Mouse (Mus musculus) embryonic facial prominence, embryonic 14.5 days (tissue): ENCODE measurements around the gene Pde11a. TPM values are rescaled to one million over a fixed set of nuclear protein-coding genes. Genes with fewer than 3 reads are reported as not detected.

Source experiments
- ATAC-seq: fragments of 200-750 bp; cut with Nextera tagmentation; 2 replicates; pipeline ENCODE4 v1.8.0; 2017; ENCODE audit warnings: low read depth, moderate number of reproducible peaks, moderate TSS enrichment
- DNase-seq: peaks from one replicate; pipeline ENCODE4 v3.0.0-alpha.2; 2015; ENCODE audit warnings: low spot score
- H3K27ac ChIP-seq: fragments of 300-500 bp; sonication (generic); replicated peaks from 2 replicates; pipeline ENCODE4 v1.5.1; 2014; ENCODE audit warnings: low read depth, mild to moderate bottlenecking, low read length, moderate library complexity
- H3K27me3 ChIP-seq: fragments of 300-500 bp; sonication (generic); replicated peaks from 2 replicates; pipeline ENCODE4 v1.6.1; 2014; ENCODE audit warnings: low read length; ENCODE audit not compliant: control insufficient read depth, insufficient read depth
- H3K36me3 ChIP-seq: fragments of 300-500 bp; sonication (generic); 2 replicates; pipeline ENCODE4 v1.6.1; 2014; ENCODE audit warnings: low read length, mixed read lengths; ENCODE audit not compliant: control insufficient read depth, insufficient read depth
- H3K4me1 ChIP-seq: fragments of 300-500 bp; sonication (generic); 2 replicates; pipeline ENCODE4 v1.6.1; 2014; ENCODE audit warnings: antibody characterized with exemption, low read length; ENCODE audit not compliant: control insufficient read depth, insufficient read depth
- H3K4me2 ChIP-seq: fragments of 300-500 bp; sonication (generic); 2 replicates; pipeline ENCODE4 v1.6.1; 2014; ENCODE audit warnings: low read depth, mild to moderate bottlenecking, low read length, moderate library complexity, mixed read lengths
- H3K4me3 ChIP-seq: fragments of 300-500 bp; sonication (generic); 2 replicates; pipeline ENCODE4 v1.5.1; 2014; ENCODE audit warnings: low read depth, mild to moderate bottlenecking, low read length
- H3K9ac ChIP-seq: fragments of 300-500 bp; sonication (generic); 2 replicates; pipeline ENCODE4 v1.6.1; 2014; ENCODE audit warnings: low read depth, mild to moderate bottlenecking, low read length, moderate library complexity, mixed read lengths
- H3K9me3 ChIP-seq: fragments of 300-500 bp; sonication (generic); 2 replicates; pipeline ENCODE4 v1.6.1; 2016; ENCODE audit warnings: low read length; ENCODE audit not compliant: control insufficient read depth
- WGBS: fragments of 180-500 bp; shearing (Covaris S2); extraction: QIAGEN DNeasy Blood & Tissue Kit; methylation state at CpG from one replicate; pipeline ENCODE4 v1.1.7; 2014; 5-methylcytosine and 5-hydroxymethylcytosine counted together
- polyA plus RNA-seq: library from polyadenylated mRNA; unstranded; fragments of >200 nt; fragmentation: Nextera tagmentation; extraction: Ambion mirVana; gene quantifications from 2 replicates; pipeline ENCODE4 v1.2.1, GENCODE M21; 2014

The Pde11a gene
- polyA plus RNA-seq, 1 experiment from 2014 or later: 0.21 TPM

DNA sequence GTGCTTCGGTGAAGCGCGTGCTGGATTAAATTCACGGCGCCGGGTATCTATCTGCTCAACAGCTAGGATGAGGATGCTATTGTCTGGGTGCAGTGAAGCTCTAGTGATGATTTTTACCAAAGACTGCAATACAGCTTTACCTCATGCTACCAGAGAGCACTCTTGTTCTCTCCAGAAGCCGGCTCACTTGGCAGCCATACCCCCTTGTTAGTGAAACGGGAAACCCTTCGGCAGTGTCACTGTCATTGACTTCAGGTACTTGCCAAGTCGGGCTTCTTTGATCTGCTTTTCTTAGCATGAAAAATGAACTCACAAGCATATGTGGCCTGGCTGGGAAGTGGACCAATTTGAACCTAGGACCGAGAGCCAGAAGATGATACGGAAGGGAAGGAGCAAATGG is 290.8 kb downstream of the Pde11a start:
- H3K9ac ChIP-seq: no peak overlapping the region
- H3K4me1 ChIP-seq: no peaks in the 10 kb centered on the region
- ATAC-seq: peak; percentile 50; the same call in 1 of the 2 replicates
- no peak overlapping the region for H3K27ac ChIP-seq
- peak; percentile 56 for DNase-seq
- 87% methylated on average over 12 of the region's 12 CpGs for WGBS
- no peaks in the 10 kb centered on the region for H3K9me3 ChIP-seq
- H3K36me3 ChIP-seq: no peaks in the 10 kb centered on the region
- H3K4me3 ChIP-seq: no peak overlapping the region
- no peaks in the 10 kb centered on the region for H3K27me3 ChIP-seq
- H3K4me2 ChIP-seq: no peak overlapping the region

- Histone ChIP-seq H3K27ac (no peak overlapping the region), H3K36me3 (no peaks in the 10 kb centered on the region), H3K4me1 (no peaks in the 10 kb centered on the region), H3K27me3 (no peaks in the 10 kb centered on the region; the same call in 1 of the 2 replicates), H3K4me2 (no peak overlapping the region), H3K4me3 (no peak overlapping the region), H3K9ac (no peak overlapping the region), H3K9me3 (no peaks in the 10 kb centered on the region)
- 88% methylated on average over 10 of the region's 10 CpGs for WGBS
- DNase-seq: no peak
- no peak for ATAC-seq
Measured at GRCm38 (mm10) chr2:76042210-76042609, 296.4 kb downstream of the Pde11a start.

DNA sequence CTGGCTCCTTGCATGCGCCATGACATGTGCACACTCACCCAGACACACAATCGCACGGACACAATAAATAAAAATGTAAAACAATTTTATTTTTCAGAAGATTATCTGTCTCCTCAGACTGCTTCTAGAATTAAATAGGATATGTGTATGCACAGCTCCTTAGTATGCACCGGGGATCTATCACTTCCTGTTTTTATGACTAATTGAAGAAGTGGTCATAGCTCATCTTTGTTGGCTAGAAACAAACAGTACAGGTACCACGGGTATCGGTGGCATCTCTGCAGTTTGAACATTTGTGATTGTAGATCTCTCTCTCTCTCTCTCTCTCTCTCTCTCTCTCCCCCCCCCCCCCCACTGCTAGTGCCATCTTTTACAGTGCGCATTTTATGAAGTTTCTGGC is 298.5 kb downstream of the Pde11a start:
- Histone ChIP-seq H3K9ac (no peak overlapping the region), H3K4me3 (no peak overlapping the region), H3K9me3 (no peaks in the 10 kb centered on the region), H3K4me1 (no peaks in the 10 kb centered on the region), H3K27ac (no peak overlapping the region), H3K27me3 (no peaks in the 10 kb centered on the region; the same call in 1 of the 2 replicates), H3K36me3 (no peaks in the 10 kb centered on the region), H3K4me2 (no peak overlapping the region)
- DNase-seq (no peak), ATAC-seq (no peak)
- WGBS: 91% methylated on average over 7 of the region's 7 CpGs

DNA sequence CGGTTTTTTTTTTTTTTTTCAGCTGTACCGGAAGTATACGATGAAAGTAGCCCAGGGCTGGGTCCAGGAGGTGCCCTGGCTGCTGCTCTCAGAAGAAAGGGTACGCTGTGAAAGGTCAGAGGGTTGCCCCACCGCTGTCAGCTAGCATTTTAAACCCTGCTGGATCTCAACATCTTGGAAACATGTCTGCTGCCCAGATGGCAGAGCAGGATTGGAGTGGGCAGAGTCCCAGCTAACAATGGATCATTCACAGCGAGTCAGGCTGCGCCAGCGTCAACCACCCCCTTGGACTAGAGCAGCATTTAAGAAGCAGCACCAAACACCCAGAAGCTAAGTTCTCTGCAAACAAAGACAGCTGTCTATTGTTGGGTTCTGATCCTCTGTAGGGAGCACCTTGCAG is 308.5 kb downstream of the Pde11a start:
- ATAC-seq: peak; percentile 18; the same call in 1 of the 2 replicates
- Histone ChIP-seq H3K4me2 (peak overlapping the region; percentile 53), H3K4me3 (peak overlapping the region; percentile 14), H3K4me1 (peaks cover 21% of the 10 kb centered on the region), H3K36me3 (no peaks in the 10 kb centered on the region), H3K27me3 (no peaks in the 10 kb centered on the region), H3K9me3 (no peaks in the 10 kb centered on the region), H3K9ac (peak overlapping the region; percentile 0; the same call in 1 of the 2 replicates), H3K27ac (peak overlapping the region; percentile 71)
- peak; percentile 55 for DNase-seq
- WGBS: 19% methylated on average over 8 of the region's 8 CpGs

GRCm38 (mm10) chr2:76029081-76029901 is 309.3 kb downstream of the Pde11a start:
- H3K9ac ChIP-seq: peak overlapping the region; percentile 32
- peak overlapping the region; percentile 71 for H3K27ac ChIP-seq
- no peaks in the 10 kb centered on the region for H3K36me3 ChIP-seq
- H3K4me1 ChIP-seq: peaks cover 21% of the 10 kb centered on the region
- H3K27me3 ChIP-seq: no peaks in the 10 kb centered on the region
- no peaks in the 10 kb centered on the region for H3K9me3 ChIP-seq
- H3K4me2 ChIP-seq: peak overlapping the region; percentile 53
- peak overlapping the region; percentile 14 for H3K4me3 ChIP-seq
- peak; percentile 67; the same call in 1 of the 2 replicates for ATAC-seq
- WGBS: 16% methylated on average over 20 of the region's 20 CpGs
- peak; percentile 56 for DNase-seq

GRCm38 (mm10) chr2:76016890-76017289 is 321.7 kb downstream of the Pde11a start:
- ATAC-seq (no peak), DNase-seq (peak; percentile 23)
- no peaks in the 10 kb centered on the region for H3K9me3 ChIP-seq
- no peak overlapping the region for H3K27ac ChIP-seq
- H3K4me1 ChIP-seq: peaks cover 7% of the 10 kb centered on the region; the same call in 1 of the 2 replicates
- H3K4me3 ChIP-seq: no peak overlapping the region
- WGBS: 5% methylated on average over 7 of the region's 7 CpGs
- H3K9ac ChIP-seq: no peak overlapping the region
- H3K27me3 ChIP-seq: no peaks in the 10 kb centered on the region
- H3K36me3 ChIP-seq: no peaks in the 10 kb centered on the region
- H3K4me2 ChIP-seq: no peak overlapping the region; the same call in 1 of the 2 replicates

DNA sequence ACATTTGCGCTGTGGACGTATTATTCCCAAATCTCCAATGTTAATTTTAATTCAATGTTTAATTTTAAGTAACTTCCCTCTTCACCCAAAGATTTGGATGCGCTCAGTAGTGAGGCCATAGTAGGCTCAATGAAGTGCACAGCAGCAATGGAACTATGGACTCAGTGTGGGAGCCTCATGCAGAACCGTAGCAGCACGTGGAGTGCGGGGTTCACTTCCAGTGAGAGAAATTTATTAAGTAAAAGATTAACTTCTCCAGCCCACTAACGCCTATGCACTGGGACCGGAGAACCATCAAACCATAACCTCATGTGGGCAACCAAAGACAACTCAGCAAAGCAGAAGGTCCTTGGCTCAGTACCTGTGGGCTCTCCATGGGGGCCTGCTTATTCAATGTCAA is 322.4 kb downstream of the Pde11a start:
- WGBS: 91% methylated on average over 8 of the region's 8 CpGs

DNA sequence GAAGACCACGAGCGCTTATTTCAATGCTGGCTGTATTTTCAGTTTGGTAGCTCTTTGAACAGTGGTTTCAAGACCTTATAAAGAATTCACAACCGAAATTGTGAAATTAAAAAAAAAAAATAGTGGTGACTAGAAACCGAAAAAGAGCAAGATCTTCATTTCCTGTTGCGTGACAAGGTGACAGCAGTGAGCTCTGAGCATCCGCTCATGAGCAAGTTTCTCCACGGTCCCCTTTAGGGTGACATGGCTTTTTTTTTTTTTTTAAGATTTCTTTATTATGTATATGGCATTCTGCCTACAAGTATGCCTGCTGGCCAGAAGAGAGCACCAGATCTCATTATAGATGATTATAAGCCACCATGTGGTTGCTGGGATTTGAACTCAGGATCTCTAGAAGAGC is 323.1 kb downstream of the Pde11a start:
- H3K9me3 ChIP-seq: no peaks in the 10 kb centered on the region
- no peaks in the 10 kb centered on the region for H3K27me3 ChIP-seq
- no peak overlapping the region for H3K4me3 ChIP-seq
- no peak overlapping the region for H3K4me2 ChIP-seq
- no peaks in the 10 kb centered on the region for H3K36me3 ChIP-seq
- H3K9ac ChIP-seq: no peak overlapping the region
- no peak for DNase-seq
- H3K4me1 ChIP-seq: peaks cover 7% of the 10 kb centered on the region; the same call in 1 of the 2 replicates
- 93% methylated on average over 7 of the region's 7 CpGs for WGBS
- H3K27ac ChIP-seq: no peak overlapping the region
- ATAC-seq: no peak

More for the DNA sequence above, 322.4 kb downstream of the Pde11a start:
- Histone ChIP-seq H3K4me1 (peaks cover 7% of the 10 kb centered on the region; the same call in 1 of the 2 replicates), H3K27ac (no peak overlapping the region), H3K4me2 (no peak overlapping the region), H3K36me3 (no peaks in the 10 kb centered on the region), H3K9me3 (no peaks in the 10 kb centered on the region), H3K9ac (no peak overlapping the region), H3K27me3 (no peaks in the 10 kb centered on the region), H3K4me3 (no peak overlapping the region)
- DNase-seq: no peak
- ATAC-seq: no peak
